In the genomic region with DNA sequence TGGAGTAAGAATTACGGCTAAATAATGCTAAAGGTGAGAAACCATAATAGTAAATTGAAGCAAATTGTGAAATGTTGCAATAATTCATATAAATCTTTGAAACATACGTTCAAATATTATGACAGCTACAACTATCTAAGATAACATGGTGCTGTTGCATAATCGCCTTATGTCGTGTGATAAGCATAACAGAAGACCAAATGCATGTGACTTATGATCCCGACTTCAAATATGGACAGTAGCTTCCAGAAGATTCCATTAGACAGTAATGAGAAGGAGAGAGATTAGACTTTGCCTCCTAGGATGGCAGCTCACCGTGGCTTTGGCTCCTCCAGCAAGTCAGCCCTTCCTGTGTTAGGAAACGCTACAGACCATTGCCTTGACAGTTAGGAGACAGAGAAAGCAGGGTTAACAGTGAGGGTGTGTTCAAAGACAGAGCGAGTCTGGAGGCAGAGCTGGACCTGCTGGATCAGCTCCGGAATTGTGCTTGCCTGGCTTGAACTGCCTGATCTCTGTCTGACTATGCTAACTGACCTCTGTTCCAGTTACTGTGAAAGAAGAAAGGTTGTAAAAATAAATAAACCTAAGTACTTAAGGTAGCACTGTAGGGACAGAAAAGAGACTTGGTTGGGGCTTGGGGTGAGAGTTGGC, we compare ENCODE assay signal across 27 mouse cellular contexts.
DNase-seq lines count a peak whose midpoint lies in the region; ATAC-seq and TF ChIP-seq lines count a peak whose summit lies in the region.
"Had no signal": no experiment of that assay in that cellular context is flagged by ENCODE, and none has a peak within 500 bp of the region (broad histone marks: within the 10 kb centered on the region; RNA-seq: fewer than 3 reads in every experiment).

No protein-coding gene starts in this region.

- H3K4me2 ChIP-seq in midbrain, embryonic 11.5 days: no peak overlapping the region
- H3K4me2 ChIP-seq in midbrain, embryonic 14.5 days (ENCODE audit: low read length): no peak overlapping the region
- H3K4me2 ChIP-seq in intestine, postnatal 0 days (replicated peaks; ENCODE audit: low read depth): no peak overlapping the region; the same call in 1 of the 2 replicates
- H3K4me2 ChIP-seq: embryonic facial prominence, embryonic 13.5 days; forebrain, embryonic 12.5 days; forebrain, embryonic 15.5 days; heart, embryonic 12.5 days; heart, embryonic 15.5 days; hindbrain, embryonic 13.5 days had no signal

- no peak overlapping the region for H3K9ac ChIP-seq in midbrain, embryonic 11.5 days (ENCODE audit: low read length)
- no peak overlapping the region for H3K9ac ChIP-seq in midbrain, embryonic 14.5 days (replicated peaks; ENCODE audit: low read length)
- no peak overlapping the region for H3K9ac ChIP-seq in intestine, postnatal 0 days (ENCODE audit: low read depth, low read length)
- H3K9ac ChIP-seq: embryonic facial prominence, embryonic 13.5 days; forebrain, embryonic 12.5 days; forebrain, embryonic 15.5 days; heart, embryonic 12.5 days; heart, embryonic 15.5 days; hindbrain, embryonic 13.5 days had no signal

- no peaks in the 10 kb centered on the region for H3K36me3 ChIP-seq in midbrain, embryonic 11.5 days (ENCODE audit: control insufficient read depth, insufficient read depth, low read length)
- H3K36me3 ChIP-seq in midbrain, embryonic 14.5 days (ENCODE audit: control insufficient read depth, insufficient read depth, low read length): no peaks in the 10 kb centered on the region
- no peaks in the 10 kb centered on the region for H3K36me3 ChIP-seq in intestine, postnatal 0 days (ENCODE audit: control insufficient read depth, insufficient read depth)
- H3K36me3 ChIP-seq: embryonic facial prominence, embryonic 10.5 days; embryonic facial prominence, embryonic 13.5 days; forebrain, embryonic 12.5 days; forebrain, embryonic 15.5 days; heart, embryonic 12.5 days; heart, embryonic 15.5 days; hindbrain, embryonic 10.5 days; hindbrain, embryonic 13.5 days had no signal

- H3K4me3 ChIP-seq in midbrain, embryonic 11.5 days (ENCODE audit: low read depth, low read length): no peak overlapping the region
- H3K4me3 ChIP-seq in midbrain, embryonic 14.5 days (replicated peaks; ENCODE audit: low read depth, low read length): no peak overlapping the region
- no peak overlapping the region for H3K4me3 ChIP-seq in intestine, postnatal 0 days (ENCODE audit: low read depth, low read length)
- H3K4me3 ChIP-seq: embryonic facial prominence, embryonic 10.5 days; embryonic facial prominence, embryonic 13.5 days; erythroblast, embryonic 14.5 days; forebrain, embryonic 12.5 days; forebrain, embryonic 15.5 days; heart, embryonic 12.5 days; heart, embryonic 15.5 days; hindbrain, embryonic 10.5 days; hindbrain, embryonic 13.5 days had no signal

- DNase-seq in midbrain, embryonic 11.5 days (ENCODE audit: low spot score, missing footprints): peak; percentile 64
- DNase-seq in midbrain, embryonic 14.5 days: no peak
- DNase-seq in brain, embryonic 14.5 days (ENCODE audit: low read depth): peak; percentile 11
- DNase-seq in urinary bladder, postnatal 14 days (ENCODE audit: low spot score): no peak
- DNase-seq in cerebellum, adult 8-10 months: no peak
- DNase-seq: adrenal gland, adult 2 months; adrenal gland, postnatal 14 days; cerebellum, adult 11-12 months; cerebellum, adult 9-11 months; cerebellum, postnatal 25 days; gastrocnemius, postnatal 10 days; gastrocnemius, postnatal 36 days; heart, postnatal 10 days; heart, postnatal 36 days; kidney, adult 11 months had no signal

- no peak for TF ChIP-seq POLR2A in brain, embryonic 14.5 days (IDR thresholded peaks at IDR 0.05; ENCODE audit: borderline replicate concordance, extremely low read depth, insufficient read depth, insufficient read length, poor library complexity, severe bottlenecking)

- ATAC-seq in midbrain, embryonic 11.5 days (ENCODE audit: low FRiP score): no peak
- ATAC-seq in midbrain, embryonic 14.5 days (ENCODE audit: low FRiP score, low TSS enrichment): no peak
- peak; percentile 74 for ATAC-seq in intestine, postnatal 0 days
- ATAC-seq: CD4-positive, CD25-positive, alpha-beta regulatory T cell, adult 4 months; forebrain, embryonic 15.5 days; hindbrain, embryonic 16.5 days had no signal

- 86% methylated on average over 9 of the region's 9 CpGs for WGBS in midbrain, embryonic 11.5 days
- WGBS in midbrain, embryonic 14.5 days: 89% methylated on average over 9 of the region's 9 CpGs
- 42% methylated on average over 9 of the region's 9 CpGs for WGBS in intestine, postnatal 0 days

- peaks cover 9% of the 10 kb centered on the region for H3K27me3 ChIP-seq in midbrain, embryonic 11.5 days (ENCODE audit: control insufficient read depth, insufficient read depth, low read length)
- no peaks in the 10 kb centered on the region; the same call in 1 of the 2 replicates for H3K27me3 ChIP-seq in midbrain, embryonic 14.5 days (ENCODE audit: control insufficient read depth, insufficient read depth, low read length)
- no peaks in the 10 kb centered on the region for H3K27me3 ChIP-seq in intestine, postnatal 0 days (replicated peaks; ENCODE audit: control insufficient read depth, insufficient read depth, low read length)

- H3K4me1 ChIP-seq in midbrain, embryonic 11.5 days (ENCODE audit: control insufficient read depth, insufficient read depth, low read length): peaks cover 3% of the 10 kb centered on the region; the same call in 1 of the 2 replicates
- no peaks in the 10 kb centered on the region for H3K4me1 ChIP-seq in midbrain, embryonic 14.5 days (ENCODE audit: control insufficient read depth, insufficient read depth, low read length)
- no peaks in the 10 kb centered on the region for H3K4me1 ChIP-seq in intestine, postnatal 0 days (replicated peaks; ENCODE audit: control insufficient read depth, insufficient read depth, low read length)
- H3K4me1 ChIP-seq: heart, embryonic 12.5 days; heart, embryonic 15.5 days had no signal

- H3K27ac ChIP-seq in midbrain, embryonic 11.5 days (ENCODE audit: low read depth, low read length): no peak overlapping the region
- no peak overlapping the region for H3K27ac ChIP-seq in midbrain, embryonic 14.5 days (replicated peaks; ENCODE audit: low read depth, low read length)
- no peak overlapping the region for H3K27ac ChIP-seq in intestine, postnatal 0 days (ENCODE audit: low read depth, low read length)
- H3K27ac ChIP-seq: embryonic facial prominence, embryonic 10.5 days; embryonic facial prominence, embryonic 13.5 days; forebrain, embryonic 12.5 days; forebrain, embryonic 15.5 days; heart, embryonic 15.5 days; hindbrain, embryonic 10.5 days; hindbrain, embryonic 13.5 days had no signal

- TF ChIP-seq CTCF in brain, embryonic 14.5 days (IDR thresholded peaks at IDR 0.05; ENCODE audit: borderline replicate concordance, extremely low read depth, insufficient read depth, insufficient read length): no peak
- TF ChIP-seq CTCF in intestine, postnatal 0 days (IDR thresholded peaks at IDR 0.05; ENCODE audit: low read depth): no peak

- H3K9me3 ChIP-seq in midbrain, embryonic 11.5 days (ENCODE audit: control insufficient read depth, low read length): no peaks in the 10 kb centered on the region
- H3K9me3 ChIP-seq in midbrain, embryonic 14.5 days (ENCODE audit: control insufficient read depth, low read length): no peaks in the 10 kb centered on the region
- H3K9me3 ChIP-seq in intestine, postnatal 0 days (ENCODE audit: control insufficient read depth): no peaks in the 10 kb centered on the region
- H3K9me3 ChIP-seq: embryonic facial prominence, embryonic 10.5 days; embryonic facial prominence, embryonic 13.5 days; forebrain, embryonic 12.5 days; forebrain, embryonic 15.5 days; heart, embryonic 12.5 days; heart, embryonic 15.5 days; hindbrain, embryonic 10.5 days; hindbrain, embryonic 13.5 days had no signal

Comparison
In these comparisons a context has a peak if more than half of its experiments do, and no peak if none do; other contexts are left out.
1. DNase-seq: peak in midbrain, embryonic 11.5 days (single experiment) and brain, embryonic 14.5 days (single experiment); none in midbrain, embryonic 14.5 days (single experiment), urinary bladder, postnatal 14 days (single experiment) and cerebellum, adult 8-10 months (single experiment).